9 mouse cellular contexts compared by ENCODE assay signal in the genomic region with DNA sequence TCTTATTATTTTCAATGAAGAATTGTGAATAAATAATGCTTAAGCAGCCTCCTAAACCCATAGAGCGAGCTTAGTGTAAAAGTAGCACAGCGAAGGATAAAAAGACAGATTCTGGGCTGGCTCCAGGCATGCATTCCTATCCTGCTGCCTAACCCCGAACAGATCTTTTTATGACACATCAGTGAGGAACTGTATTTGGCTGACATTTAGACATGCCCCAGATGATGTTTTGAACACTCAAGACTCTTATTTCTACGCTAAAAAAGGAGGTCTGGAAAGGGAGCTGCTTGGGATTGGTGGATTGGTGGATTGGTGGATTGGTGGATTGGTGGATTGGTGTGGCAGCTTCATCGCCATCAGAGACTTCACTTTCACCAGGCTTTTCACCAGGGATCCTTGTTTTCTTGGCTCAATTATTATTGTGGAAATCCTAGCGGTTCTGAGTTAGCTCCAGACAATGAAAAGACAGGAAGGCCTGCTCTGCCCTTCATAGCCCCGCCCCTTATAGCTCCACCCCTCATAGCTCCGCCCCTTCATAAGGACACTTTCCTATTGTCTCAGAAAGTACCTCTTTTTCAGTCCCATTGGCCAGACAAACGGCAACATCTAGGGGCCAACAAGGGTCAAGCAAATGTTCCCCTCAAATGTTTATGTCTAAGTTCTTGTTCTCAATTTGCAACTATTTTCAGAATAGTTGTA. TPM values are rescaled to one million over a fixed set of nuclear protein-coding genes. Genes with fewer than 3 reads are reported as not detected.
DNase-seq lines count a peak whose midpoint lies in the region; ATAC-seq and TF ChIP-seq lines count a peak whose summit lies in the region.
"Had no signal": no experiment of that assay in that cellular context is flagged by ENCODE, and none has a peak within 500 bp of the region (broad histone marks: within the 10 kb centered on the region; RNA-seq: fewer than 3 reads in every experiment).

No protein-coding gene starts in this region.

- TF ChIP-seq EP300 in liver, postnatal 0 days (IDR thresholded peaks at IDR 0.05; ENCODE audit: low read depth) = no peak

- no peaks in the 10 kb centered on the region for H3K27me3 ChIP-seq in midbrain, embryonic 11.5 days (ENCODE audit: control insufficient read depth, insufficient read depth, low read length)
- H3K27me3 ChIP-seq in midbrain, embryonic 16.5 days (ENCODE audit: control insufficient read depth, insufficient read depth, low read depth, low read length) = no peaks in the 10 kb centered on the region
- H3K27me3 ChIP-seq in kidney, postnatal 0 days (ENCODE audit: insufficient read depth, low read length) = no peaks in the 10 kb centered on the region
- no peaks in the 10 kb centered on the region for H3K27me3 ChIP-seq in liver, postnatal 0 days (ENCODE audit: insufficient read depth, low read length)

- no peak overlapping the region for H3K4me2 ChIP-seq in midbrain, embryonic 11.5 days
- H3K4me2 ChIP-seq in midbrain, embryonic 16.5 days (ENCODE audit: low read length) = no peak overlapping the region
- no peak overlapping the region; the same call in 1 of the 2 replicates for H3K4me2 ChIP-seq in kidney, postnatal 0 days (ENCODE audit: low read length)
- no peak overlapping the region for H3K4me2 ChIP-seq in liver, postnatal 0 days (ENCODE audit: low read depth, low read length)
- H3K4me2 ChIP-seq: hindbrain, embryonic 14.5 days had no signal

- H3K36me3 ChIP-seq in midbrain, embryonic 11.5 days (ENCODE audit: control insufficient read depth, insufficient read depth, low read length) = no peaks in the 10 kb centered on the region
- no peaks in the 10 kb centered on the region for H3K36me3 ChIP-seq in midbrain, embryonic 16.5 days (ENCODE audit: control insufficient read depth, insufficient read depth, low read length)
- H3K36me3 ChIP-seq in kidney, postnatal 0 days (ENCODE audit: insufficient read depth, low read length) = no peaks in the 10 kb centered on the region
- no peaks in the 10 kb centered on the region for H3K36me3 ChIP-seq in liver, postnatal 0 days (replicated peaks; ENCODE audit: insufficient read depth, low read length)

- WGBS in midbrain, embryonic 11.5 days = 88% methylated on average over 9 of the region's 9 CpGs
- WGBS in midbrain, embryonic 16.5 days = 85% methylated on average over 9 of the region's 9 CpGs
- WGBS in kidney, postnatal 0 days = 63% methylated on average over 9 of the region's 9 CpGs
- 68% methylated on average over 9 of the region's 9 CpGs for WGBS in liver, postnatal 0 days (ENCODE audit: insufficient replicate concordance)

- H3K9me3 ChIP-seq in midbrain, embryonic 11.5 days (ENCODE audit: control insufficient read depth, low read length) = no peaks in the 10 kb centered on the region
- H3K9me3 ChIP-seq in midbrain, embryonic 16.5 days (replicated peaks; ENCODE audit: control insufficient read depth, low read length, poor library complexity, severe bottlenecking) = no peaks in the 10 kb centered on the region
- no peaks in the 10 kb centered on the region for H3K9me3 ChIP-seq in kidney, postnatal 0 days (replicated peaks; ENCODE audit: low read length)
- no peaks in the 10 kb centered on the region for H3K9me3 ChIP-seq in liver, postnatal 0 days (ENCODE audit: low read length)

- no peak overlapping the region for H3K9ac ChIP-seq in midbrain, embryonic 11.5 days (ENCODE audit: low read length)
- H3K9ac ChIP-seq in midbrain, embryonic 16.5 days (ENCODE audit: low read depth, low read length) = no peak overlapping the region
- no peak overlapping the region for H3K9ac ChIP-seq in kidney, postnatal 0 days (ENCODE audit: low read depth, low read length)
- H3K9ac ChIP-seq in liver, postnatal 0 days (replicated peaks) = no peak overlapping the region
- H3K9ac ChIP-seq: hindbrain, embryonic 14.5 days had no signal

- no peak for ATAC-seq in midbrain, embryonic 11.5 days (ENCODE audit: low FRiP score)
- no peak for ATAC-seq in midbrain, embryonic 16.5 days
- ATAC-seq in kidney, postnatal 0 days (replicated peaks; ENCODE audit: low FRiP score, low read depth) = no peak; the same call in 1 of the 2 replicates
- no peak for ATAC-seq in liver, postnatal 0 days

- peak; percentile 10 for DNase-seq in midbrain, embryonic 11.5 days (ENCODE audit: low spot score, missing footprints)
- peak; percentile 49 for DNase-seq in gastrocnemius, postnatal 25 days
- peak; percentile 80 for DNase-seq in kidney, postnatal 0 days (ENCODE audit: low spot score)
- DNase-seq in right cerebral cortex, postnatal 36 days (ENCODE audit: low spot score in 2 of 2) = no peak
- no peak for DNase-seq in thymus, postnatal 10 days (ENCODE audit: low spot score in 2 of 2)
- DNase-seq in liver, postnatal 0 days = no peak
- DNase-seq: right cerebral cortex, postnatal 25 days had no signal

- no peak overlapping the region for H3K4me3 ChIP-seq in midbrain, embryonic 11.5 days (ENCODE audit: low read depth, low read length)
- no peak overlapping the region for H3K4me3 ChIP-seq in midbrain, embryonic 16.5 days (ENCODE audit: low read depth, low read length)
- no peak overlapping the region for H3K4me3 ChIP-seq in kidney, postnatal 0 days (replicated peaks; ENCODE audit: low read depth, low read length)
- no peak overlapping the region for H3K4me3 ChIP-seq in liver, postnatal 0 days (ENCODE audit: low read depth, low read length)

- no peaks in the 10 kb centered on the region for H3K4me1 ChIP-seq in midbrain, embryonic 11.5 days (ENCODE audit: control insufficient read depth, insufficient read depth, low read length)
- H3K4me1 ChIP-seq in midbrain, embryonic 16.5 days (ENCODE audit: control insufficient read depth, insufficient read depth, low read length) = no peaks in the 10 kb centered on the region
- no peaks in the 10 kb centered on the region for H3K4me1 ChIP-seq in kidney, postnatal 0 days (replicated peaks; ENCODE audit: insufficient read depth, low read length)
- no peaks in the 10 kb centered on the region for H3K4me1 ChIP-seq in liver, postnatal 0 days (ENCODE audit: insufficient read depth)

- no peak for TF ChIP-seq CTCF in kidney, postnatal 0 days (IDR thresholded peaks at IDR 0.05; ENCODE audit: low read depth)
- TF ChIP-seq CTCF in liver, postnatal 0 days (IDR thresholded peaks at IDR 0.05; ENCODE audit: low read depth) = no peak

- no peak overlapping the region for H3K27ac ChIP-seq in midbrain, embryonic 11.5 days (ENCODE audit: low read depth, low read length)
- no peak overlapping the region for H3K27ac ChIP-seq in midbrain, embryonic 16.5 days (ENCODE audit: low read length)
- peak overlapping the region; percentile 71 for H3K27ac ChIP-seq in kidney, postnatal 0 days
- no peak overlapping the region; the same call in 1 of the 2 replicates for H3K27ac ChIP-seq in liver, postnatal 0 days (ENCODE audit: low read depth)
- H3K27ac ChIP-seq: hindbrain, embryonic 14.5 days had no signal

RNA-seq across cellular contexts. Expression of a gene that starts 59.6 kb away (rescaled TPM):
- polyA plus RNA-seq in midbrain, embryonic 11.5 days (2014; fragmentation: Nextera tagmentation; extraction: Ambion mirVana) = 5.3 and 6.3 TPM in 2 replicates
- polyA plus RNA-seq in midbrain, embryonic 16.5 days (2015; fragmentation: Nextera tagmentation; extraction: Ambion mirVana) = 14.6 and 15.4 TPM in 2 replicates
- total RNA-seq in gastrocnemius, postnatal 25 days (2021) = under 1 TPM; 0.61 to 0.75 TPM
- polyA plus RNA-seq in kidney, postnatal 0 days (2015; fragmentation: Nextera tagmentation; extraction: Ambion mirVana) = 0.94 and 1.3 TPM in 2 replicates
- polyA plus RNA-seq in liver, postnatal 0 days (2015; fragmentation: Nextera tagmentation; extraction: Ambion mirVana) = 2.7 and 2.8 TPM in 2 replicates

Comparison
In these comparisons a context has a peak if more than half of its experiments do, and no peak if none do; other contexts are left out.
1. DNase-seq: peak in midbrain, embryonic 11.5 days (single experiment), gastrocnemius, postnatal 25 days (single experiment) and kidney, postnatal 0 days (single experiment); none in right cerebral cortex, postnatal 36 days (0 of 2), thymus, postnatal 10 days (0 of 2) and liver, postnatal 0 days (single experiment).